ENCODE assay signal across 14 mouse cellular contexts in genomic region chr11:63897011-63897410, GRCm38 (mm10).
"Had no signal": no experiment of that assay in that cellular context is flagged by ENCODE, and none has a peak within 500 bp of the region (broad histone marks: within the 10 kb centered on the region; RNA-seq: fewer than 3 reads in every experiment).

No protein-coding gene starts in this region.

- H3K4me2 ChIP-seq: hindbrain, embryonic 15.5 days; limb, embryonic 15.5 days; liver, embryonic 15.5 days; stomach, embryonic 15.5 days had no signal

- H3K9me3 ChIP-seq: hindbrain, embryonic 15.5 days; limb, embryonic 15.5 days; liver, embryonic 15.5 days; neural tube, embryonic 12.5 days; stomach, embryonic 15.5 days had no signal

- H3K9ac ChIP-seq: hindbrain, embryonic 15.5 days; limb, embryonic 15.5 days; liver, embryonic 15.5 days; neural tube, embryonic 12.5 days; stomach, embryonic 15.5 days had no signal

- DNase-seq: kidney, adult 9 months; kidney, postnatal 36 days; layer of hippocampus, adult 9-11 months; layer of hippocampus, postnatal 36 days; right cerebral cortex, postnatal 4 days; thymus, postnatal 36 days had no signal

- ATAC-seq: inflammation-experienced regulatory T-cells, adult 6 months; intestine, postnatal 0 days had no signal

- H3K27me3 ChIP-seq: limb, embryonic 15.5 days; liver, embryonic 15.5 days; neural tube, embryonic 12.5 days; stomach, embryonic 15.5 days had no signal

- H3K36me3 ChIP-seq: hindbrain, embryonic 15.5 days; limb, embryonic 15.5 days; liver, embryonic 15.5 days; neural tube, embryonic 12.5 days; stomach, embryonic 15.5 days had no signal

- H3K4me3 ChIP-seq: hindbrain, embryonic 15.5 days; limb, embryonic 15.5 days; liver, embryonic 15.5 days; neural tube, embryonic 12.5 days; stomach, embryonic 15.5 days had no signal

- H3K27ac ChIP-seq: hindbrain, embryonic 15.5 days; kidney, postnatal 0 days; limb, embryonic 15.5 days; liver, embryonic 15.5 days; neural tube, embryonic 12.5 days; stomach, embryonic 15.5 days had no signal
